Mouse (Mus musculus) right cerebral cortex, postnatal 4 days (tissue): ENCODE data around the gene Pip4k2b.
"Not testable (repeated sequence)": the region's sequence is repeated elsewhere in the genome, so short reads cannot be mapped to it uniquely, and the experiment has no call there.

Experiments used
- DNase-seq: peaks from one replicate; pipeline ENCODE4 v3.0.0-alpha.2; 2022

The Pip4k2b gene

DNA sequence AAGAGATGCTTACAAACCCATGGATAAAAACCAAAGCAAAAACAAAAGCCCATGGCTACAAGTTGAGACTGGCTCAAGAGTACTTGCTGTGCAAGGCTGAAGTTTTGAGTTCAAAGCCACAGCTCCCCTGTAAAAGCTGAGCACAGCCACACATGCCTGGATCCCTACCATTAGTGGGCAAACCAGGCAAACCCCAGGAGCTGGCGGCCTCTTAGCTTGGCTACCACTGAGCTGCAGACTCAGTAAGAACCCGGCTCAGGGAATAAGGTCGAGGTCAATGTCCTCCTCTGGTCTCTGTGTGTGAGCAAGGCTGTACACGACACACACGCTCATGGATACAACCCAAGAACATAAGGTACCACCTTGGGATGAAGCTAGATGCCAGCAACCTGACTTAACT lies 4.0 kb upstream of the Pip4k2b start:
- no peak for DNase-seq

DNA sequence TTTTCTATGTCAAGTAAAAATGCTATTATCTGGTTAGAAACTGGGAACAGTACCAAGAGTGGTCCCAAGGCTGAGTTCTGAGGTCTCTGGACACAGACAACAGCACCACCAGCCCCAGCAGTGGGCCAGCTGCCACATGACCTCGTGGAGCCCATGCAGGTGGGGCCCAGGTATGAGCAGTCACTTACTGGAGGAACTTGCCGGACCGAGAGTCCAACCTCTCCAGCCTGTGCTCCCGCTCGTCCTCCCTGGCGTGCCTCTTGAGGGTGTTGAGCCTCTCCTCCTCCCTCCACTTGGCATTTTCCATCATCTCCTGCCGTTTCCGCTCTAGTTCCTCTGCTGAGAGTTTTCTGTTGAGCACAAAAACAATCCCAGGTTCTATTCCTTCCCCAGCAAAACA lies 3.3 kb upstream of the Pip4k2b start:
- DNase-seq: no peak

DNA sequence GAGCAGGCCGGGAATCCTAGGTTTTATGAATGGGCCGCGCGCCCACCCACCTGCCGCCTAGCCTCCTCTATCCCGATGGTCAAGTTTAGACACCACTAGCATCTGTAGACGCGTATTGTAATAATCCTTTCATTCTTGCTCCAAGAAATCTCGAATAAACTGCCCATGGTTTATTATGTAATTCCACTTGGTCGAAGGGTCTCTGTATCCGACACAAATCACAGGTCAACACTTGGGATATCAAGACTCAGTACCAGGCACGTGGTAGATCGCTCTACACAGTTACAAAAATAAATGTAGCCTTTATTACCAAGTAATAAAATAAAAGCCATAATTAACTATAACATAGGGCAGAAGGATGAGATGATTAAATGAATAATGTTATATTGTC lies 822 bp upstream of the Pip4k2b start:
- DNase-seq: no peak

DNA sequence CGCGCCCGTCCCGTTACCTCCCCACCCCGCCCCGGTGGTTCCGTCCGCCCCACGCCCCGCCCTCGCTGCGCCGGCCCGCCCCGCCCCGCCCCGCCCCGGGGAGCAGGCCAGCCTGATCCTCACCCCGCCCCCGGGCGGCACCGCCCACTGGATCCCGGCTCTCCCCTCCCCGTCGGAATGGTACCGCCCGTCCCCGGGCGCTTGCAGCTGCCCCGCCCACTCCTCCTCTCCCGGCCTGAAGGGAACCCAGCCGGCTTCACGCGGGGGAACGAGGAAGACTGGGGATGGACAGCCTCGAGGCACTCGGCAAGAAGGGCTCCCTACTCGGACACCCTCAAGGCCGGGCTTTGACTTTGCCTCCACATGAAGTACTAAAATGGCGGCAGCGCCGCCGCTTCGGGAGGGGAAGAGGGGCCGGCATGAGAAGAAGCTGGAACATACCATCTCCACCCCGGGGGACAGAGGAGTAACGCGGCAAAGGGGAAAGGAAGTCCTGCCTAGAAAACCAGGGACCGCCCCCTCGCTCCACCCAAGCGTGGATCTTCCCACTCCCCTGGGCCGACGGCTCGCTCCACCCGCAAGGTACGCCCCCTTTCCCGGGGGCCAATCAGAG lies 320 bp upstream of the Pip4k2b start:
- peak; percentile 97 for DNase-seq

DNA sequence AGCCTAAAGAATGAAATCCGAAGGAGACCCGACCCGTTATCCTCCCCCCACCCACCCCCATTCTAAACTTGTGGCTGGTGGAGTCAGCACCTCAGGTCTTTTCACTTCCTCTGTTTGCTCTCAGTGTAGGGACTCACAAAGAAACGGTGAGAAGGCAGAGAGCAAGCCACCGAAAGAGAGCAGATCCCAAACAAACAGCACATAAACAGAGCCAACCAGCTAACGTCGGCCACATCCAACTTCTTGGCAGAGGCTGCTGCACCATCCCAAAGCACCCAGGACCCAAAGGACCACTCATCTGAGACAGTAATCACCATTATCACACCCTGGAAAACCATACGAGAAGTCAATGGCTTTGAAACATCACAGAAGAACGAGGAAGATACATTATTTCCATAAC lies 1.1 kb downstream of the Pip4k2b start:
- no peak for DNase-seq

DNA sequence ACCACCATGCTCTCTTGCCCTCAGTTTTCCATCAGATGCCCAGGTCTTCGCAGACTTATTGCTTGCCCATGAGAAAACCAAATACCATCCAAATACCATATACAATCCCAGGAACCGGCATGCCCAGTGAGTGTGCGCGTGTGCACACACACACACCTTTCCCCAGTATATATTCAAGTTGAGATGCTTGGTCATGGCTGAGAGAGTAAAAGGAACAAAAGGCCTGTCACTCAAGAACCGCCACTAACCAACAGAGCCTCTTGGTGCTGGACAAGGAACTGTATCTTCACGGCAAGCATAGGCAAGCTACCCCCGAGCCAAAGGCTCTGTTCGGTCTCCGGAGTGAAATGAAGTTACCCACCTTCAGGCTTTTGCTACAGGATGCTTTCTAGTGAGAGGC lies 1.9 kb downstream of the Pip4k2b start:
- no peak for DNase-seq

DNA sequence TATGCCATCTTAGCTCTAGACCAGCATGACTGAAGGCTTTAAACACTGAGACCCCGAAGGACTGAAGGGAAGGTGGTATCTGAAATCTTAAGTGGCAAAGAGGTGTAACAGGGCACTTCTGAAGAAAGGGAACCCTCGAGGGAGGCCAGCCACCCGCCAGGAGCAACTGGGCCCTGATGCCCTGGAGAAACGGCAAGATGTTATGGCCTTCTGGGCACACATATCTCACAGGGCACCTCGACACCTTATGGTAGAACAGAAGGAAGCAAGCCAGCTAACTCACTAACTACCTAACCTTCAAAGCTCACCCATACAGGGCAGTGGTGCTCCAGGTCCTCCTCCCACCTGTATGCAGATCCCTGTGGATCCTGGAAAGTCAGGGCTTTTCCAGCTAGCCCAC lies 2.3 kb downstream of the Pip4k2b start:
- DNase-seq: no peak

DNA sequence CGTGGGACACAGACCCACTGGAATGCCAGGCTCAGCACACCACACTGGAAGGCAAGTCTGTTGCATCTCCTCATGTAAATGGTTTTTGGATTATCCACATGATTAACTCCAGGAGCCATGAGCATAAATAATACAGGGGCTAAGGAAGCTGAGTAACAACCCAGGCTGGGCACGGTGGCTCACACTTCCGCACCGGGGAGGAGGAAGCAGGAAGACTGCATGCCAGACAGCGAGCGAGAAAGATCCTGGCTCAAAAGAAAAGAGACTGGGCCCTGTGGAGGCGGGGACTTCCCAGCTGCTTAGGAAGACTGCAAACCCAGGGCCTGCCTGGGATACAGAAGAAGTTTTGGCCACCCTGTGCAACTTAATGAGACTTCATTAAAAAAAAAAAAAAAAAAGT lies 4.3 kb downstream of the Pip4k2b start:
- DNase-seq: no peak

DNA sequence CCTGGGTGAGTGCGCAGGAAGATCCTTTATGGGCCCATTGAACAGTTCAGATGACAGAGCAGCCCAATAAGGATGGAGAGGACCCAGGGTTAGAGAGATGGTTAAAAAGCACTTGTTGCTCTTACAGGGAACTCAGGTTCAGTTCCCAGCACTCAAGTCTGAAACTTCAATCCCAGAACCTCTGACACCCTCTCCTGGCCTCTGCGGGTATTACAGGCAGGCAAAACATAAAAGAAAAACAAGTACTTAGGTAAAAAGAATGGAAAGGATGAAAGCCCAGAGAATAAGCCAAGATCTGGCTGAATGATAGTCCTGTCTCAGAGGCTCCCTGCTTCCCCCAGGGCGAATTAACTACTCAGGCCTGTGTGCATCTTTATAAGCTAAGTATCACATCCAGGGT lies 5.3 kb downstream of the Pip4k2b start:
- DNase-seq: no peak

DNA sequence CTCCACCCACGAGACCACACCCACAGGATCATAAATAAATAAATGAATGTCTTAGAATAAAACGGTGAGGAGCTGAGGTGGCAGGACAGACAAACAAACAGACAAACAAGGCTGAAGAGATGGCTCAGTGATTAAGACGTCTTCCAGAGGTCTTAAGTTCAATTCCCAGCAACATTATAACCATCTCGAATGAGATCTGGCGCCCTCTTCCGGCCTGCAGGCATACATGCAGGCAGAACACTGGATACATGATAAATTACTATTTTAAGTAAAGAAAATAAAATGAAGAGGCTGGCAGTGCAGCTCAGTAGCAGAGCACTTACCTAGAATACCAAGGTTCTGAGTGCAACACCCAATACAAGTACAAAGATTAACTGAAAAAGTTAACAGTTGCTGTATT lies 5.8 kb downstream of the Pip4k2b start:
- DNase-seq: no peak

DNA sequence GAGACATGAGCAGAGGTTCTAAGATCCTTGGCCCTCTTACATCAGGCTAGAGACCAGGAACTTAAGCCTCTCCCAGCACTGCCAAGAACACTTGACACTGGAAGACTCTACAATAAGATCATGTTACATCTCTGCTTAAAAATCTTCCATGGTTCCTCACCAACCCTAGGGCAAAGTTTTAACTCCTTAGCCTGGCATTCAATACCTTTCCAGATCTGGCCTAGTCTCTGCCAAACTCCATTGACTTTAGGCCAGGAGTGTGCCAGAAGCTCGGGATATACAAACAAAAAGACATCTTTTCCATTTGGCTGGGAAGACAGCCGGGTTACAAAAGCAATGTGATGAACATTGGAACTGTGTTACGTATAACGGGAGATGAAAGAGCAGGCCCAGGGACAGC lies 6.9 kb downstream of the Pip4k2b start:
- no peak for DNase-seq

DNA sequence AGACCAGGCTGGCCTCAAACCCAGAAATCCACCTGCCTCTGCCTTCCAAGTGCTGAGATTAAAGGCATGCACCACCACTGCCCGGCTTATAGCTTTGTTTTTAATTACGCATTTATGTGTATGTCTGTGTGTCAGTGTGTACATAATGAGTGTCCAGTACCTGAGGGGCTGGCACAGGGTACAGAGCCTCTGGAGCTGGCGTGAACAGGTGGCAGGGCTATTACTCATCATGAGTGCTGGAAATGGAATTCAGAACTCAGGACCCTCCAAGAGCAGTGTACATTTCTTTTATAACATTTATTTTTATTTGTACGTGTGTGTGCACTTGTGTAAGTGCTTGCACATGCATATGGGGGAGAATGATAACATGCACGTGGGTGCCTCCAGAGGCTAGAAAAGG lies 7.9 kb downstream of the Pip4k2b start:
- DNase-seq: no peak

DNA sequence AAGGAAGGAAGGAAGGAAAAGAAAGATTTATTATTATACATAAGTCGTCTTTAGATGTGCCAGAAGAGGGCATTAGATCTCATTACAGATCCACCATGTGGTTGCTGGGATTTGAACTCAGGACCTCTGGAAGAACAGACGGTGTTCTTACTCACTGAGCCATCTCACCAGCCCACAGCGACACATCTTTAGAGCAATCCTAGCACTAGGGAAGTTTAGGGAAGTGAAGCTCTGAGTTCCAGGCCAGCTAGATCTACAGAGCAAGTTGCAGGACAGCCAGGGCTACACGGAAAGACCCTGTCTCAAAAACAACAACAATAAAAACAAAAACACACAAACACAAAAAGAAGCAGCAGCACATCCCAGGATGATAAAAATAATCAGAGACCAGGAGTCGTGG lies 9.7 kb downstream of the Pip4k2b start:
- not testable (repeated sequence) for DNase-seq

DNA sequence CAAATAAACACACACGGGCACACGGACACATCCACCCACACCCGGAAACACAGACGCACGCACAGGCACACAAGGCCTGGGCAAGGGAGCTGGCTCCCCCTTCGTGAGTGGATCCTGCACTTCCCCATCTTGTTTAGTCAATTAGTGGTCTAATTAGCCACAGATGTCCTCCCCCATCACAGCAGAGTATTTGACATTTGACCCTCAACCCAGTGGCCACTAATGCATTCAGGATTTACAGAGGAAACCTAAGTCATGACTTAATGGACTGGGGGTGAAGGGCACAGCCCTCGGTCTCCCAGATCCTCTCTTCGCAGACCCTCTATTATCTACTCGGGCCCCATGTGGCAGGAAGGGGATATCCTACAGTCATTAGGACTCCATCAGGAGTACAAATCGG lies 10.8 kb downstream of the Pip4k2b start:
- DNase-seq: no peak

DNA sequence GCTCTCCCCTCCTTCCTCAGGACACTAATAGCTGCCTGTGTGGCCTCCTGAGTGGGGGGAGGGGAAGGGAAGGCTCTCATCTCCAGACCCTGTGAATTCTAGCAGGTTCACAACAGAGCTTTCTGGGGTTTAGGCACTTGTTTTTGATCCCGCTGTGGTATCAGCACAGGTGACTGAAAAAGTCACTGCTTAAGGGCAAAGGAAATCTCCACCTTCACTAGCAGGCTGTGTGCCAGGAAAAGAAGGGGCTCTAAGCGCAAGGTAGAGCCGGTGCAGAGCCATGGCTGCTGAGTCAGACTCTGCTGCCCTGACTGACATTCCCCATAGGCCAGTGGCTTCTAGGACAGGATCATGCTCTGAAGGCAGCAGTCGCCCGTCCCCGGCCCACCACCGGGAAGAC lies 15.8 kb downstream of the Pip4k2b start:
- no peak for DNase-seq

DNA sequence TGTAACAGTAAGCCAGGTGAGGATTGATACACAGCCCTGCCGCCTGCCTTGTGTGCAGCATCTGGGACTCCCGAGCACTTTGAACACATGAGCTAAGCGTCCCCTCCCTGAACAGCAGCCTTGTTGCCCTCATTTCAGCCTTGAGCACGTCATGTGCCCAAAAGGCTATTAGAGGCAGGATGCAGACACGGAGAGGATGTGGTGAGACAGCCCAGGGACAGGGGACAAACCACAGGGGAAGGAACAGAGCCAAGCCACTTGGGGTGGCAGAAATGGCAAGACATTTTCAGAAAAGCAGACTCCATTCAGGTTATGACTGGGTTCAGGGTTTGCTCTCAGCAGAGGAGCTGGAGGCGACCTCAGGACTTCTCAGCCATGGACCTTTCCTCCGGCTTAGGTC lies 16.2 kb downstream of the Pip4k2b start:
- DNase-seq: no peak

DNA sequence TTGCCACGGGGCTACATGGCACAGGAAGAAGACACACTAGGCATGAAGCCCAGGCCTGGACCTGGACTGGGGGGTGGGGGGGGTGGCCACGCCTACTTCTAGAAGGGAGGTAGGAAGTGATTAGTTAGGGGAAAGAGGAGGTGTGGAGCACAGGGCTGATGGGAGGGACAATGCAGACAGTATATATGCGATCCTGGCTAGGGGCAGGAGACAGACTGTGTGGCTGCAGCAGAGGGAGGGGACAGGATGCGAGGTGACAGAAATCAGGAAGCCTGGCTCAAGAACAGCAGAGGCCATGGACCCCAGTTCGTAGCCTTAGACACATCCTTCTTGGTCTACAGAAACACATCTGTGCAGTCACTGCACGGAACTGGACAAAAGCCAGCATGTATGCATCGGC lies 20.8 kb downstream of the Pip4k2b start:
- no peak for DNase-seq

DNA sequence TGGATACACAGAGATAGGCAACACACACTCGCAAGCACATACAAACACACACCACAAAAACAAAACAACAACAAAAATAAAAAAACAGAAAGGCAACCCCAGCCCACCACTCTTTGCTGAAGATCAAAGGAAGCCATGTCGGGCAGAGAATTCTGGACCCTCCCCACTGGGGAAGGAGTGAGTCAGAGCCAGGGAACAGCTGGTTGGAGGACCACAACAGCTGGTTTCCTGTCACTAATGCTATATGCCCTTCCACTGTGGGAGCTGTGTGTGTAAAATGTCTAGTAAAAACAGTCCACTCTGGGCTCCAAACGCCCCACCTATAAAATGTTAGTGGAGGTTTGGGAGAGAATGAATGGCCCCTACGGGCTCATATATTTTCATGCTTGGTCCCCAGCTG lies 23.2 kb downstream of the Pip4k2b start:
- DNase-seq: no peak

DNA sequence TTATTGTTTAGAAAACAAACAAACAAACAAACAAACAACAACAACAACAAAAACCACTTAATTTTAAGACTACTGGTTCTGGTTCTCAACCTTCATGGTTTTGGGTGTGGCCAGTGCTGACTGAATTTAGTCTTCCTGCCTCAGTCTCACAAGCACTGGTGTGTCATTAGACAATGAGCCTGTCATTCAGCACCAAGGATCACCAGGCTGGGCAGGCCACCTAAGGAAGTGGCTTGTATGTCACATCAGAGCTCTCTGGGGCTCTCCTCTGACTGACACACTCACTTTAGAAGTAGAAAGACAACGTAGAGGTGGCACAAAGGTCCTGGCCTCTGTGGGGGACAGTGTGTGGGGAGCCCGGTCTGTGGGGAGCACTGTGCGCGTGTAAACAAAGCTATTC lies 25.5 kb downstream of the Pip4k2b start:
- no peak for DNase-seq

DNA sequence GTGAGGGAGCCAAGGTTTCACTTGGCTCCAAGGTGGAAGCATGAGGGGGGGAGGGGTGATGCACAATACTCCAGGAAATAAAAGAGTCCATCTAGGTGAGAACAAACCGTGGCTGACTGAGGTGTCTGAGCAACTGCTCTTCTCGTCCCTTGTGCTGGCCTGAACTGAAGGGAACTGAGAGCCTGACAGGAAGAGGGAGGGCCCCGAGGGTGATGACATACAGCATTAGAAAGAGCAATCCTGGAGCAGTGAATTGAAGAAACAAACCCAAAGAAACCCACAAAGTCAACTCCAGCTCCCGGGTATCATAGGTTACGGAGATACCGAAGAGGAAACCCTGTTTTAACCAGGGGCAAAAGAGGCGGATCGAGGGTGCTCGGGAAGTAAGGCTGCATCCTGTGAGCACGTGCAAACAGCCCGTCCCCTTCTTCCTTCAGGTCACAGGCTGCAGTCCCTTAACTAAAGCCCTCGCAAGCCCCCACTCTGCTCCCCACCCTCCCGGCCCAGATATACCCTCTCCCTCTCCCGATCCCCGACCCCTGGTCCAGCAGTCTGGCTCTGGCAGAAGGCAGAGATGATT lies 26.1 kb downstream of the Pip4k2b start:
- no peak for DNase-seq

DNA sequence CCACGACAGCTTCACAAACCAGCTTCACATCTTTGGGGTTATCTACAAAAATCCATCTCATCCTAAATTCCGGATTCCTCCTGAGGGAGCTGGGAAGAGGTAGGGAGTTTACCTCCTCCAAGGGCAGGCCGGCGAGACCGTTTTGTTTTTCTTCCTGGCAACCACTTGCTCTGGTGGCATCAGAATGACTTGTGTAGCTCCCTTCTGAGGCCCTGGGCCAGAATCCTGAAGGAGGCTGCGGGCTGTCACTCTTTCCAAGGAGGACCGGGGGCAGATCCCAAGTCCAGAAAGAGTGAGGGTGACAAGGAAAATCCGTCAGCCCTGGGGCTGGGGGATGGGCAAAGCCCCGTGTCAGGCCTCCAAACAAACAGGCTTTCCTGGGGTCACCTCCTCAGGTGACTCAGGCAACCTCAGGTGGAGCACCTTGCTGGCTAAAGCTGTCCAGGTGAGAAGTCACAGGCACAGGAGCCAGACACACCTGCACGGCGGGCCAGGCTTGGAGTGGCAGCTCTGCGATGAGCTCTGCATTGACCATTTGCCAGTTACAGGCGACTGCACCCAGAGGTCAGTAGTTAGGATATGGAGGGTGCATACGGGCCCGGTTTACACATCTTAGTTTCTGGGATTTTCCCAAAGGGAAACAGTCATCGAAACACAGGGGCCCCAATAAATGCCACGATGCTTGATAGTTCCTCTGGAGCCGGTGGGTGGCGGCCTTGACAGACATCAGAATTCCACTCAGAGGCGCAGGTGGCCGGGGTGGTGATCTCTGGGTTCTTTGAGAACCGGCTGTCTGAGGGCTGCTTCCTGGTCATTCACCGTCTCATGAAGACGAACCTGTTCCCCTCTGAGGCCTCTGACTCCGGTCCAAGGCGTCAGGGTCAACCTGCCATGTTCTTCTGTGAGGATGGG lies 26.9 kb downstream of the Pip4k2b start:
- DNase-seq: no peak

DNA sequence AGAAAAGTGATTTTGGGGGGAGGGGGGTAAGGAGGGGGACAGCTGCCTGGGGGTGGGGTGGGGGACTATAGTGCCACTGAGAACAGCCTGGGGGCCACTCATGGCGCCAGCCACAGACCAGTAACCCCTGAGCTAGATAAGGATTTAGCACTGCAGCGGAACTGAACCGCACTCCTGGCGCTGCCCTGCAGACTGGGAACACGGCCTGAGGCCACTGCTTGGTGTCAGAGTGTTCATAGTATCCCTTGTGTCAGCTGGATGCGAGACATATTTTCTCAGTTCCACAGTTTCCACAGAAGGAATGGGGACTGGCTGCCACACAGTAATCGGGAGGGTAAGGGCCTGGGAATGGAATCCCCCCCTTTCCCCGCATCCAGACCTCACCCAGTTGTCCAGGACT lies 28.5 kb downstream of the Pip4k2b start:
- no peak for DNase-seq

DNA sequence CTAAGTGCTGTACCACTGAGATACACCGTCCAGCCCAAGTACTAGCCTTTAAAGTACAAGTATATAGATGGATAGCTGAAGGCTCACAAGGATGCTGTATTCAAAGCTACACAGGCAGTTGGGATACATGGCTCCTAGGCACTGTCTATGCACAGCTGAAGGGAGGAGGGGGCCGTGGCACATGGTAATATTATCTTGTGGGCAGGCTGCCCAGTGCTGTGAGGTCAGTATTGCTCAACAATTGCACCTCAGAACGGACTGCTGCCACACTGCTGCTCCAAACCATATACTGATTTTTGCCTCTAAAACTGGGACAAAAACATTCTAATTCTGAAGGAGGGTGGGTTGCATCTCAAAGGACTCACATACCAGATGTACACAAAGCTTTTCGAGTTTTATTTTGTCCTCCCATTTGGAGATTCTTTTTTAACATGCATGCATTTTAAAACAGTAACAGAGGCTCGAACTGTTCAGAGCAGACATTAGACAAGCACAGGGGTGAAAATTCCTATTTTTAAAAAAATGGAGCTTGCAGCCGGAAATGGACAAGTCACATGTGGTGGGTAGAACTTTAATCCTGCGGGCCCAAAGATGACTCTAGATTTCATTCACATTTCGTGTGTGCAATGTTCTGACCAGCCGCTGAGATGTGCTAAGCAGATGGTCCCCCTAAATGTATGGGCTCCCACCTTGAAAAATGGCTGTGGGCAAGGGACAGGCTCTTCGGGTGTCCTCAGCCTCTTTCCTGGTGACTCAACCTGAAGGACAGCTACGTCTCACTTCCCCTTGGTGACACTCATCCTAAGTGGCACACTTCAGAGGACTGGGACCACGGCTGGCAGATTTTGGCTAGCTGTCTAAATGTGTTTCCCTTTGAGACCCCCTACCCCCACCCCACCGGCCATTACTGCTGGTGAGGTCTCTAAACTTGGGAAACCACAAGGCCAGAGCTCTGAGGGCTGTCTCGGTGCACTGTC lies 29.4 kb downstream of the Pip4k2b start:
- DNase-seq: no peak
